Mouse (Mus musculus): Measurements from ENCODE around the gene Tmem123. TPM values are rescaled to one million over a fixed set of nuclear protein-coding genes. Genes with fewer than 3 reads are reported as not detected.

Gene Tmem123
- 113 TPM for total RNA-seq (2023)

DNA sequence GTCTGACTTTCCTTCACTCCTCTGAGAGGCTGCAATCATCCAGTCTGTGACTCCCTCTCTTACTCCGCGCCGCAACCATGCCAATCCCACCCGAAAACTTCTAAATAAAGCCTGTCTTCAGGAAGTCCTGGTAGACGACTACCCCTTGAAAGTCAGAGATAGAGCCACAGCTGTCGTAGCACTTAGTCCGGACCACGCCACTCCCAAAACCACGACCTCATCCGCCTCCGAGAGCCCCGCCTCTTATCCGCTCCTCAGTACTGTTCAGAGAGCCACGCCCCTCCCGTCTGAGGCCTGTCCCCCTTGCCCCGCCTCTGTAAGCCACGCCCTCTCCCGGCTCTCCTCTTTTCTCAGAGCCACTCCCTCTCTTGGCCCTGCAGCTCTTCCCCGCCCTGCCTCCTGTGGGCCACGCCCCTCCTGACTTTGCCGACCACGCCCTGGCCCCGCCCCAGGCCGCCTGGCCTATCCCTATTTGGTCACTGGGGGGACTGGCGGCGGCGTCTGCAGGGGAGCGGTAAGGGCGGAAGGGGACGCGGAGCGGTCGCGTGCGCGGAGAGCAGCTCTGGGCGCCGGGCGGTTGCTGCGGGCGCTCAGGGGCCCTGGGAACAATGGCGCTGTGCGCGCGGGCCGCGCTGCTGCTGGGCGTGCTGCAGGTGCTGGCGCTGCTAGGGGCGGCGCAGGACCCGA, at the start of gene Tmem123:
Gene Tmem123 (plus strand): TSS at position 428 of the 687 bp plus-strand sequence.

DNA sequence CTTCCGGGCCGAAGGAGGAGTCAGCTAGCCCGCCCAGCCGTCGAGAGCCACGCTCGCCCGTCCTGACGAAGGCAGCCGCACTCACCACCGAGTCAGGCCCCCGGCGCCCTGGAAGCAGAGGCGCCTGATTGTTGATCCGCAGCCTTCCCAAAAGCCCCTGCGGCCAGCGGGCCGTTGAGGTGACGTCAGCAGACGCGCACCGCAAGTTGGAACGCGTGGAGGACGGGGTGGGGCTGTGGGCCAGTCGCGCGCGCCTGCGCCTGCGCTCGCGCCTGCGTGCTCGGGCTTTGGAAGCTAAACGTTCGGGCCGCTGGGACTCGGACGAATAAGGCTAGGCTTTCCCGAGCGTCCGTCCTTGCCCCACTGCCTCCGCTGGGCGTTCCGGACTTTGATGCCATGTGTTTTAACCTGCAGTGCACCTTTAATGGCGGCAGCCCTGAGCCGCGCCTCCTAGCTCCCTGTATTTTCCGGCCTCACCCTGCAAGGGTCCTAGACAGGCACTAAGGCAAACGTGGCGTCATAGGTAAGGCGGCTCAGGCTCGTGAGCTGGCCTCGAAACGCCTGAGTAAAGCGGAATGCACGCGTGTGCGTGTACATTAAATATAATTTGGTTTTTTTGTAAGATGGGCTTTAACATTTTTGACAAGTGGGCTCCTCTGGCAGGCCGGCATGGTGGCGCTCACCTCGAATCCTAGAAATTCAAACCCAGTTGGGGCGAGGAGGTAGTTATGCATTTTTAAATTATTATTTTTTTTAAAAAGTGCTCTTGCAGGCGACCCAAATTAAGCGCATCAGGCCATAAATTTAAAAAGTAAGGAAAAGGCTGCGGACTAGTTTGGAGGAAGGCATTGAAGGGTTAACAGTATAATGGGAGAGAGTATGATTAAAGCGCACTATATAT, 73.3 kb downstream of the Tmem123 start, which contains the start of gene Birc2:
Gene Birc2 (minus strand): TSS at position 160 of the 901 bp plus-strand sequence.

Other genes with a start within 250 kb of the Tmem123 start
- 0.29 TPM for gene Mmp8, start 205.6 kb upstream of the Tmem123 start, total RNA-seq (2023)
- not detected for gene Mmp27, start 192.6 kb upstream of the Tmem123 start, total RNA-seq (2023)
- not detected for gene Mmp20, start 135.8 kb upstream of the Tmem123 start, total RNA-seq (2023)
- not detected for gene Mmp7, start 72.0 kb upstream of the Tmem123 start, total RNA-seq (2023)
- 135 TPM for gene Birc2, start 73.0 kb downstream of the Tmem123 start, total RNA-seq (2023)
- gene Birc3, start 109.1 kb downstream of the Tmem123 start, total RNA-seq (2023), result 434 TPM
- gene Yap1, start 240.6 kb downstream of the Tmem123 start, total RNA-seq (2023), result 0.18 TPM